Mouse (Mus musculus): ENCODE data around the gene Pla2g12b. TPM values are rescaled to one million over a fixed set of nuclear protein-coding genes. Genes with fewer than 3 reads are reported as not detected.
A peak's percentile ranks its signal among the peaks of the same experiment; 100 is the strongest.

The Pla2g12b gene
- polyA plus RNA-seq, 2 experiments from 2014 or later = not detected

DNA sequence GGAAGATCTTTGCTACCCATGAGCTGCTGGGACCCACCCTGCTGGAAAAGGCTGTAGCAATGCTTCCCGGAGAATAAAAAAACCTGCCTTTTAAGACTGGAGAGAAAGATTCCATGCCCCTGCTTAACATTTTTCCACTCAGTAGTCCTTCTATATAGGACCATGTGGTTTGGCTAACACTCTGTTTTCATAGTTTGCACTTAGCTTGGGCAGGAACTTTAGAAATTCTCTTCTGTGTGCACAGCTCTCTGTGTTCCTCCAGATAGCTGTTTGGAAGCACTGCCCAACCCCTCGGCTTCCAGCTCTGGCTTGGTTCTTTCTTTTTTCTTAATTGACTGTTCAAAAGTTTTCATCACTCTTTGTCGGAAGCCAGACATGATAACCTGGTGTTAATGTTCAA, 13.2 kb downstream of the Pla2g12b start:
- no peak for ATAC-seq

DNA sequence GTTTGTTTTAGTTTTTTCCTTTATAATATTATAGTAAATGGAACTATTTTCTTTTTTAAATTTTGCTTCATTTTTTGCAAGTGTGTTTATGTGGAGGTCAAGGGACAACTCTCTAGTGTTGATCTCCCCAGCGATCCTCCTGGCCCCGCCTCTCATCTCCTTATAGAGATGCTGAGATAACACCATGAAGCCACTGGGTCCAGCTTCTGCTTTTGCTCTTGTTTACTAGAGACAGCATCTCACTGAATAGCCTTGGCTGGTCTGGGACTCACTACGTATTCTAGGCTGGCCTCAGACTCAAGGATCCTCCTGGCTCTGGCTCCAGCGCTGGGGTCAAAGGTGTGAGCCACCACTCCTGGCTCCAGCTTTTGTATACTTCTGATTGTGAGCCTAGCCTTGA, 16.1 kb downstream of the Pla2g12b start:
- no peak for ATAC-seq

- ATAC-seq = no peak
Observed at GRCm38 (mm10) chr10:59424453-59424852, 21.0 kb downstream of the Pla2g12b start.

DNA sequence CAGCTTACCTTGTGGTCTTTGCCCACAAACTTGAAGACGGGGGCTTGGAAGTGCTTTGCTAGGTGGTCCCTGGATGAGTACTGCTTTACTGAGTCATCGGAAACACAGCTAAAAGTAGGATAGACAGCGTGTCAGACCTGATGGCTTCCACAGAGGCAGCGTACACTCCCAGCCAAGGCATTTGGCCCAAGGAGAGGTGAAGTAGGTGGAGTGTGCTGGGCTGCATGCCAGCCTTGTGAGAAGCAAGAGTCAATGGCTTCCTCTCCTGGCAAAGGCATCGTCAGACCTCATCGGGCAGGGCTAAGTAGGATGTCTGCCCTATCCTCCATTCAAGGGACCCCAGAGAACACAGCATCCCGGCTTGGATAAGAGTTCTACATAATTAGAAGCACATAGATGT, 21.9 kb downstream of the Pla2g12b start:
- ATAC-seq = no peak

GRCm38 (mm10) chr10:59426371-59426770, 22.9 kb downstream of the Pla2g12b start:
- ATAC-seq = no peak

GRCm38 (mm10) chr10:59429448-59430135, 26.1 kb downstream of the Pla2g12b start:
- no peak for ATAC-seq

GRCm38 (mm10) chr10:59430701-59431218, 27.3 kb downstream of the Pla2g12b start:
- ATAC-seq = peak; percentile 91

DNA sequence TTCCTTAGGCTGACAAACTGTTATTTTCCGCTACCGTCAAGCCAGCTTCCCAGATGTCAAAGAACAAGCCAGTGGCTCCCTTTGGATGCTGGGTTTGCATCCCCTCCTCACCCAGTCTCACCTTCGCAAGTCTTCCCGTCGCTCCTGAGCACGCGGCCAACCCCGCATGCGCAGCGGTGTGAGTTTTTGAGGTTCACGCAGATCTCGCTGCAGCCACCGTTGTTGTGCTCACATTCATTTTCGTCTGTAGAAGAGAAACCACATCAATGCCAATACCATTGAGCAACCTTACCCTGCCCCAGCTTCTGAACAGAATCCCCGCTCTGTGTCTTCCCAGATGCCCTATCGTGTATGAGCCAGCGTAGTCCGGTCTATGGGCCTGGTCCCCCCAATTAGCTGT, 32.3 kb downstream of the Pla2g12b start:
- ATAC-seq = no peak

DNA sequence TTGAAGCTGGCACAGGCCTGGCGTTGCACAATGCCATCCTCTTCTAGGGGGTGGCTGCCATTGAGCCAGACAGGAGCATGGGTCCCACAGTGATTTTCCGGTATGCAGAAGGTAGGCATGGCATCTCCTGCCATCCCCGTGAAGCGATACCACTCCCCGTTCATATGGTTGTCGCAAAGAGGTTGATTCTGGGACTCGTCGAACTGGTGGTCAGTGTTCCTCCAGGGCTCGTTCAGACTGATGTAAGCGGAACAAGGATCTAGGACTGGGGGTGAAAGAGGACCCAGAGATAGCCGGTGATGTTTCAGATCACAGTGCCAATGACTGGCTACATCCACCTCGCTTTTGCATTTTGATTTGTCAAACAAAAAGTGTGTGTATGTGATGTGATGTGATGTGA, 35.2 kb downstream of the Pla2g12b start:
- no peak for ATAC-seq

- no peak for ATAC-seq
Observed at GRCm38 (mm10) chr10:59439508-59439931, 36.1 kb downstream of the Pla2g12b start.

DNA sequence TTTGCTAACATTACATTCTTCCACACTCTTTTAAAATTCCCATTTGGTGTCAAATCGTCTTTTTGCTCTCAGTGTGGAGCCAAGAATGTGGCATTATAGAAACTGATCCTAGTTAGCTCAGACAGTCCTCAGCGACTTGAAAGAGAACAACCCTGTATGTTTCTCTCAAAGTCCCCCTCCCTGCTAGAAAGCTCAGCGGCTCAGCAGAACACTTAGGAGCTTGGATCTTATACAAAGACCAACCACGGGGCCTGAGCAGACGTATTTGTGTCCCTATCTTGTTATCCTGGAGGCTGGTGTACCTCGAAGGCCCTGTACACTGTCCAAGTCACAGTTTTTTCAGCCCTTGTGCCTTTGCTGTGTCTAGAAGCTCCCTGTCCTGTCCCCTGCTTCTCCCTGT, 36.7 kb downstream of the Pla2g12b start:
- no peak for ATAC-seq

- no peak for ATAC-seq
Observed at GRCm38 (mm10) chr10:59441735-59442134, 38.3 kb downstream of the Pla2g12b start, which contains the start of gene Oit3. TSS of gene Oit3 (minus strand) at chr10:59441778.

DNA sequence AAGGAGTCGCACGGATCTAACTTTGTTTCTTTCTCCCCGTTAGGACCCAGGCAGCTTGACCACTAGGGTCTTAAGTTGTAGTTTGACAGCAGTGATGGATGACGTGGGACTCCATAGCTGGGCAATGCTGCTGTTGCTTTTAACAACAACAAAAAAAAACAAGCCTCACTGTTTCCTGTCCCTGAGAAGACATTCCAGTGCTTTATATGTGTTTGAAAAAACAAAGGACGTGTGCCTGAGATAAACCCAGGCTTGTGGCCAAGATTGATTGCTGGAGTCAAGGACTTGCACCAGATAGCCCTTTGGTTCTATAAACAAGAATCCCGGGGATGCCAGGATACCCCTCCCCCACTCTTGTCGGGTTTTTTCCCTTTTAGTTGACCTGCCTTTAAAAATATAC, 39.8 kb downstream of the Pla2g12b start:
- no peak for ATAC-seq

DNA sequence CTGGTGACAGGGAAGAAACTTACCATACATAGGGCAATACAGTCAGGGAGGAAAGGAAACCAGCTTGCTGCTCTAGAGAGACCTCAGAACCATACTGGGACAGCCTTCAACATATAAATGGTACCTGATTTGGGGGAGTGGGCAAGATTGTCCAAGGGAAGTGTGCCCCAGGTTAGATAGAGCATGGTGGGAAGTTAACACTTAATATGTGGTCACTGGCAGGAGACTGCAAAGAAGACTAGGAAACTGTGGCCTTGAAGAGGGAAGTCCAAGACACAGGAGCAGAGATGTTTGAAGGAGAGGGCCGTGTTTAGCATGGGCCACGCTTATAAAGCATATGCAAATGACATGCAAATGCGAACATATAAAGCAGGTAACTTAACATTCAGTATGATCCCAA, 40.6 kb downstream of the Pla2g12b start:
- ATAC-seq = no peak

- no peak for ATAC-seq
Observed at GRCm38 (mm10) chr10:59444635-59445034, 41.2 kb downstream of the Pla2g12b start.

DNA sequence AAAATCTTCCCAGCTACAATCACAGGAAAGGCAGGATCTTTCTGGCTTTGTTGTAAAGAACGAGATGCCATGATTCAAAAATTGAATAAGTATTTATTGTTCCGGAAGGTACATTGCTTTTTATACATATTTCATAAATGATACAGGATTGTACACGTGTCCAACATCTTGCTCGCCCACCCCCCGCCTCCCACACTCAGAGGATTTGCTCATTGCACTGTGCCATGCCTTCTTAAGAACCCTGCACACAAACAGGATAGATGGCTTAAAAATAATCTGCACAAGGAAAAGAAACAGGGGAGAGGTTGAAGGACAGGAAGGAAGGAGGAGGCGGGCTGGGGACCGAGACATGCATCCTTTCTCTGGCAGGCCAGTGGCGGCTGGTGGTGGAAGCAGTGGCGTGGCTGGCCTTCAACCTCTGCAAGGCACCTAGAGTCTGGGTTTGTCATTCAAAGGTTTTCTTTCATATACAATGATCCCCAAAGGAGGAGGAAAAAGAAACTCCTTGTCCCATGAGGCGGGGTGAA, 43.5 kb downstream of the Pla2g12b start:
- no peak for ATAC-seq

DNA sequence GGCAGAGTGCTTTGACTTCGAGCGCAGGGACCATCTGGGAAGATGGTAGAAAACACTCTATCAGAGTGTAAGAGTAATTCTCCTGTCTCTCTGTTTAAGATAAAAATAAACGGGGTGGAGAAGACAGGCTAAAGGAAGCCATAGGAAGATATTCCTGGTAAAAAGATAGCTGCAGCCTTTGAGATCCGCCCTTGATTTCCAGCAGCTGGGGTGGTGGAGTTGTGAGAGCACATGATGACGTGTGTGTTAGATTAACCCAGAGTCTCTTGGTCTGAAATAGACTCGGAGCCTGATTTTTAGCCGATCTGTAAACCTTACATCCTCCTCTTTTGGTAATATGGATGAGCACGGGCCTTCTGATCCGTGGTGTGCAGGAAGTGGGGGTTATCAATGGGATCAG, 44.1 kb downstream of the Pla2g12b start:
- ATAC-seq = no peak

GRCm38 (mm10) chr10:59451839-59452238, 48.4 kb downstream of the Pla2g12b start:
- no peak for ATAC-seq

DNA sequence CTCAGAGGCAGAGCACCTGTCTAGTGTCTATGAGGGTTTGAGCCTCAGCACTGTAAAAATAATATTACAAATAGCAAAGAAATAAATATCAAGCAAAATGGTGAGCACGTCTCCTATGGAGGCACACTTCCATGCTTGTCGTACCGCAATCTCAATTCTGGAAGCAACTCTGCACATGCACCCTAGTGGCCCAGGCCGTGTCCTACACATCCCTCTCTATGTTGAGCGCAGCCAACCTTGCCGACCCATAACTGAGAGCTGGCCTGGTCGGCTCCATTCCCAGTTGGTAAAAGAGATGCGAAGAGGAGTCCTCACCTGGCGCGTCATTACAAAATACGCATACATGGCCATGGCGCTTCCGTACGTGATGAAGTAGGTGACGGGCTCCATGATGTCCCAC, 51.2 kb downstream of the Pla2g12b start:
- ATAC-seq = no peak

DNA sequence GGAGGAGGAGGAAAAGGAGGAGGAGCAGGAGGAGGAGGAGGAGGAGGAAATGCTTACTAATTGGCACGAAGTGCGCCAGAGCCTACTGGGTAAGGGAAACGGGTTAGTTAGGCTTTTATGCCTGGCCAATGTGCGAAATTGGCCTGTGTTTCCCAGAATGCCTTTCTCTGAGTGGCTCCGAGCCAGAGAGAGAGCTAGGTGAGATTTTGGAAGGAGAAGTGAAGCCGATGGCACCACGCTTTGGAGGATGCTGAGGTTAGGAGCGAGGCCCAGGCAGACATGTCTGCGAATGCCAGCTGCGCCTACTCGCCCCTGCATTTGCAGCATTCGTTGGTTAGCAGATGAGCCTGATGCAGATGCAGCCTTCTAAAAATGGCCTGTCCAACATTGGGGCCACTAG, 56.3 kb downstream of the Pla2g12b start:
- ATAC-seq = no peak

DNA sequence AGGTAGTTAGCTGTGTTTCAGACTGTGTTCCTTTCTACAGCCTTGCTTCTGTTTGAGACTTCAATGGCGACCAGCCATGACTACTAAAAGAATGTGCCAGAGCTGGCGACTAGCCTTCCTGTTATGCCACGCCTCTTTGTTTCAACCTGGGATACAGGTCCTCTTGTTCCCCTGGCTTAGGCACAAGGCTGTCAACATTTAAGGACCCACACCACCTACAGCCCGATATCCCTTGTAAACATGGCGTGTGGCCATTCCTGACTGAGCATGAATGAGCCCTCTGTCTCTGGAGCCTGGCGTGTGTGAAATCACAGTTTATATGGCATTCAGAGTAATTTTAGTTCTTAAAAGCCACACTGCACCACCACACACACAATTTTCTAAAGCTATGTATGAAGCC, 58.8 kb downstream of the Pla2g12b start:
- ATAC-seq = no peak

DNA sequence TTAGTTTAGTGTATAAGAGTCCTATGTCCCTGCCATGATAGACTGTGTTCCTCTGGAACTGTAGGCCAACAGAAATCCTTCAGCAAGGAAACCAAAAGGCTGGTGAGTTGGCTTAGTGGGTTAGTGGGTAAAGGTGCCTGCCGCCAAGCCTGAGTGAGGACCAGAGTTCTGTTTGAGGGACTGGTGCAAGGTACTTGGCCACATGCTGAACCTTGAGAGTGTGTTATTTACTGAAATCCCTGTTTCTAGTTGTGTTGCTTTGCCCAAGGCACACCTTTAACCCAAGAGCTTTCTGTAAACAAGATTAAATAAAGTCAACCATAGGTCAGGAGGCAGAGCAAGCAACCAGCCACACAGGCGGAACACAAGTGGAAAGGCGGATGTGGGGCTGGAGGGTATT, 62.1 kb downstream of the Pla2g12b start:
- ATAC-seq = no peak

GRCm38 (mm10) chr10:59466626-59467025, 63.2 kb downstream of the Pla2g12b start:
- ATAC-seq = no peak

DNA sequence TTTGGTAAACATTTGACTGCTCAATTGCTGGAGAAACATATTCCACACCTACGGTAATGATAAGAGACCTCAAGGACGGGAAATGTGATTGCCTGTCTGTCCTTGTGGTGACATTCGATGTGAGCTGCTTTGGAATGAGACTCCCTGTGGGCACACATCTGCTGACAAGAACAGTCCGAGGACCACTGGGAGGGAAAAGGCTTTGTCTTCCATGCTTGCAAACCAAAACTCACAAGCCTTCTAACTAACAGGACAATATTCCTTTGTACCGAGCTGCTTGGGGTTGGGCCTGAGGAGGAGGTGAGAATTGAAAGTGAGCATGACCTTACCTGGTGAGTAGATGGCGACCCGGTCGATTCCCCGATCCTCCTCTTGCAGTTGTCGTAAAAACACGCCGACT, 63.8 kb downstream of the Pla2g12b start:
- ATAC-seq = no peak

- ATAC-seq = no peak
Observed at GRCm38 (mm10) chr10:59470451-59470850, 67.0 kb downstream of the Pla2g12b start.
